Mouse (Mus musculus): Measurements from ENCODE around the gene Ptpn22. TPM values are rescaled to one million over a fixed set of nuclear protein-coding genes. Genes with fewer than 3 reads are reported as not detected.
"Not testable (repeated sequence)": the region's sequence is repeated elsewhere in the genome, so short reads cannot be mapped to it uniquely, and the experiment has no call there.

The Ptpn22 gene
- polyA plus RNA-seq (2012; rRNA removed) = 23.8 and 27.3 TPM in 2 replicates

DNA sequence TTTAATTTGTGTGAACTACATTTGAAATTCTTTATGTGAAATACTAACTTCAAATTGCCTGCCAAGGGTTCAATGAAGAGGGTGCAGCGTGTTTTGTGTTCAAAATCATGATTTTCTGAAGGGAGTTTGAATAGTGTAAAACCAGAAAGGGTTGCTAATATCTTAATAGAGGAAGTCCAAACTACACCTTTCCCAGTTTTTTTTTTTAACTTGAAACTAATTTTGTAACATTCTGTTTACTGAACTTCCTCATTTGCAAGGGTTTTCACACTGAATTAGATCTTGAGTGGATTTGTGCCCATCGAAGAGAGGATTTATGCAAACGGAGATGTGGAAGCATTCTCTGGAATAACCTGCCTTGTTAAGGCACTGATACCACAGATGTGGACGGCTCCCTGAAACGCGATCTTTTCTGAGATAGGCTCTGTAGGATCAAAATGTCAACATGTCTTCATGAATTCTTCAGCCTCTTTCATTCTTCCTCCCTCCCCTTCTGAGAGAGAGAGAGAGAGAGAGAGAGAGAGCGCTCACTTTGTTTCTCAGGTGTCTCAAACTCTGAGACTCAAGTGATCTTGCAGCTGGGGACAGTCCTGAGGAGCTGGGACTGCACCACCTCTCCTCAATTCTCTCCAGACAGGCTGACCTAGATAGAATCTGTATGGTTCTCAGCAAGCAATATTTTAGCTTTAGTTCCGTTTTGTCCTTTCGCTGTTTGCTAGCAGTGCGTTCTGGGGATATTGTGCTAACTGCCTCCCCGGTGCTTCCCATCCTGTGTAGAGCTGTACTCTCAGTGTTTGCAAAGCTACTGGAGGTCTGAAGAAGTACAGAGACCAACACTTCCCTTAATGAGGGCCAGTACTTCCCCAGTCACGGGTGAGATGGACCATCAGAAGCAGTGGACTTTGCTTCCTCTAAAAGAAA lies at the start of gene Ptpn22:
Ptpn22 (plus strand) TSS at position 915 of the 921 bp plus-strand sequence.
- WGBS = 4% methylated on average over 12 of the region's 12 CpGs
- DNase-seq (ENCODE audit: low read depth in 1 of 2, low spot score in 2 of 2) = peak in 1 of 2 experiments; percentile 65
- peak within 1 kb of the TSS; percentile 69 for H3K4me3 ChIP-seq (ENCODE audit: extremely low read depth, insufficient read depth, insufficient read length)

GRCm38 (mm10) chr3:103809799-103810150 lies 49.8 kb upstream of the Ptpn22 start:
- Histone ChIP-seq H3K4me3 (ENCODE audit: extremely low read depth, insufficient read depth, insufficient read length) (peak overlapping the region; percentile 71), H3K27me3 (ENCODE audit: control insufficient read depth, insufficient read depth, low read length) (no peaks in the 10 kb centered on the region), H3K27ac (ENCODE audit: insufficient read depth, low read length) (peak overlapping the region; percentile 92), H3K4me1 (ENCODE audit: control insufficient read depth, insufficient read depth, insufficient read length) (peaks cover 3% of the 10 kb centered on the region; the same call in 1 of the 2 replicates), H3K36me3 (ENCODE audit: control insufficient read depth, insufficient read depth, low read length) (peaks cover 8% of the 10 kb centered on the region)
- 3% methylated on average over 14 of the region's 14 CpGs for WGBS
- no peak for DNase-seq (ENCODE audit: low read depth in 1 of 2, low spot score in 2 of 2)
- TF ChIP-seq POLR2A (IDR thresholded peaks at IDR 0.05; ENCODE audit: low read depth, low read length) (no peak), CTCF (IDR thresholded peaks at IDR 0.05; ENCODE audit: extremely low read depth, insufficient read depth, insufficient read length, insufficient replicate concordance) (no peak)

More for the DNA sequence above, at the start of gene Ptpn22:
- Histone ChIP-seq H3K27me3 (ENCODE audit: control insufficient read depth, insufficient read depth, low read length) (no peaks in the 10 kb centered on the region), H3K4me1 (ENCODE audit: control insufficient read depth, insufficient read depth, insufficient read length) (peaks cover 9% of the 10 kb centered on the region; the same call in 1 of the 2 replicates), H3K36me3 (ENCODE audit: control insufficient read depth, insufficient read depth, low read length) (no peaks in the 10 kb centered on the region; the same call in 1 of the 2 replicates), H3K27ac (ENCODE audit: insufficient read depth, low read length) (peak within 1 kb of the TSS; percentile 99)
- TF ChIP-seq CTCF (IDR thresholded peaks at IDR 0.05; ENCODE audit: extremely low read depth, insufficient read depth, insufficient read length, insufficient replicate concordance) (no peak), POLR2A (IDR thresholded peaks at IDR 0.05; ENCODE audit: low read depth, low read length) (peak; percentile 55)

DNA sequence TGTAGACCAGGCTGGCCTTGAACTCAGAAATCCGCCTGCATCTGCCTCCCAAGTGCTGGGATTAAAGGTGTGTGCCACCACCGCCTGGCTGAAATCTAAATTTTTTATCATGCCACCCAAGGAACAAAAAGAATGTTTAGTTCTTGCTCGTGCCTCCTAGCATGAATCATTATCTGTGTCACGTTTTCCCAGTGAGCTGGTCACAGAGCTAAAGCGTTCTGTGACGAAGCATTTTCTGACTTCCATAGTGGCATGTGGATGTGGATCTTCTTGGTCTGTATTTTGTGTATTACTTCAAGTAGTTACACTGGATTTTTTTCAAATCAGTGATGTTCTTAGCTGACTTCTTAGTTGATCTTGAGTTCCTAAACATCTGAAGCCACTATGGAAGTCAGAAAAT lies 48.6 kb upstream of the Ptpn22 start:
- DNase-seq (ENCODE audit: low read depth in 1 of 2, low spot score in 2 of 2) = no peak
- Histone ChIP-seq H3K36me3 (ENCODE audit: control insufficient read depth, insufficient read depth, low read length) (peaks cover 14% of the 10 kb centered on the region), H3K27ac (ENCODE audit: insufficient read depth, low read length) (no peak overlapping the region), H3K4me1 (ENCODE audit: control insufficient read depth, insufficient read depth, insufficient read length) (peaks cover 3% of the 10 kb centered on the region; the same call in 1 of the 2 replicates), H3K4me3 (ENCODE audit: extremely low read depth, insufficient read depth, insufficient read length) (no peak overlapping the region), H3K27me3 (ENCODE audit: control insufficient read depth, insufficient read depth, low read length) (no peaks in the 10 kb centered on the region)
- WGBS = 88% methylated on average over 6 of the region's 6 CpGs
- TF ChIP-seq CTCF (IDR thresholded peaks at IDR 0.05; ENCODE audit: extremely low read depth, insufficient read depth, insufficient read length, insufficient replicate concordance) (no peak), POLR2A (IDR thresholded peaks at IDR 0.05; ENCODE audit: low read depth, low read length) (no peak)

- Histone ChIP-seq H3K27me3 (ENCODE audit: control insufficient read depth, insufficient read depth, low read length) (no peaks in the 10 kb centered on the region), H3K36me3 (ENCODE audit: control insufficient read depth, insufficient read depth, low read length) (peaks cover 4% of the 10 kb centered on the region; the same call in 1 of the 2 replicates), H3K4me3 (ENCODE audit: extremely low read depth, insufficient read depth, insufficient read length) (no peak overlapping the region), H3K27ac (ENCODE audit: insufficient read depth, low read length) (no peak overlapping the region), H3K4me1 (ENCODE audit: control insufficient read depth, insufficient read depth, insufficient read length) (peaks cover 3% of the 10 kb centered on the region)
- no peak for DNase-seq (ENCODE audit: low read depth in 1 of 2, low spot score in 2 of 2)
- TF ChIP-seq CTCF (IDR thresholded peaks at IDR 0.05; ENCODE audit: extremely low read depth, insufficient read depth, insufficient read length, insufficient replicate concordance) = peak; percentile 21; the same call in 1 of the 2 replicates
- TF ChIP-seq POLR2A (IDR thresholded peaks at IDR 0.05; ENCODE audit: low read depth, low read length) = no peak
Observed at GRCm38 (mm10) chr3:103827548-103827947, 32.0 kb upstream of the Ptpn22 start.

DNA sequence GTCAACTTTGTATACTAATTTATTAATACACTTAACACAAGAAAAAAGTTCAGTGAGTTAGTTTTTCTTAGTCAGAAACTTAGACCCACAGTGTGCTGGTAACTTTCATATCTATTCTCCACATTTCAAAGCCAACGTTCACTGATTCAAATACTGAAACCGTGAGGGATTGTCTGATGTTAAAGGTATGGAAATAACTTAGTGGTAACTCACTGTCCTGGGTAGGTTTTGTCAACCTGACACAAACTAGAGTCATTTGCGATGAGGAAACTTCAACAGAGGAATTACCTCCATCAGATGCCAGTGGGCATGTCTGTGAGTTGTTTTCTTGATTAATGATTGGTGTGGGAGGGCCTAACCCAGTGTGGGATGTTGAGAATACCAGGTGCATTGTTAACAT lies 30.6 kb upstream of the Ptpn22 start:
- H3K4me3 ChIP-seq (ENCODE audit: extremely low read depth, insufficient read depth, insufficient read length) = no peak overlapping the region
- H3K27ac ChIP-seq (ENCODE audit: insufficient read depth, low read length) = no peak overlapping the region
- TF ChIP-seq POLR2A (IDR thresholded peaks at IDR 0.05; ENCODE audit: low read depth, low read length) = no peak
- no peak for TF ChIP-seq CTCF (IDR thresholded peaks at IDR 0.05; ENCODE audit: extremely low read depth, insufficient read depth, insufficient read length, insufficient replicate concordance)
- no peaks in the 10 kb centered on the region for H3K27me3 ChIP-seq (ENCODE audit: control insufficient read depth, insufficient read depth, low read length)
- DNase-seq (ENCODE audit: low read depth in 1 of 2, low spot score in 2 of 2) = no peak
- WGBS = 79% methylated on average over 3 of the region's 3 CpGs
- H3K36me3 ChIP-seq (ENCODE audit: control insufficient read depth, insufficient read depth, low read length) = no peaks in the 10 kb centered on the region
- peaks cover 3% of the 10 kb centered on the region for H3K4me1 ChIP-seq (ENCODE audit: control insufficient read depth, insufficient read depth, insufficient read length)

DNA sequence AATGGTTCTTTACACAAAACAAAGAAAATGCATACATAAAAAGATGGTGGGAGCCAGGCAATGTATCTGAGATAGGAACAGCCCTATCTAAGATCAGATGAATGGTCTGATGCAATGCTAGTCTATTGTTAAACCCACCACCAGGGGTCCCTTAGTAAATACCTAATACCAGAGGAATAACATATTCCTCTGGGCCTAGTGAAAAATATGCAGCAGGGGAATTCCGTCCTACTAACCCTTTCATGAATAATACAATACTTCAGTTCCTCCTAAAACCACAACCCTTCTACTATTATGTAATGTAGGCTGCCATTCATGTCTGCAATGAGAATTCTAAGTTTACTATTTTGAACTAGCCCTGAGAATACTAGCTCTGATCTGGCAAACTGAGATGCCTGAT lies 28.9 kb upstream of the Ptpn22 start:
- 56% methylated on average over 1 of the region's 1 CpGs for WGBS
- not testable (repeated sequence) for H3K4me1 ChIP-seq (ENCODE audit: control insufficient read depth, insufficient read depth, insufficient read length); H3K27ac ChIP-seq (ENCODE audit: insufficient read depth, low read length); H3K4me3 ChIP-seq (ENCODE audit: extremely low read depth, insufficient read depth, insufficient read length); DNase-seq (ENCODE audit: low read depth in 1 of 2, low spot score in 2 of 2); H3K27me3 ChIP-seq (ENCODE audit: control insufficient read depth, insufficient read depth, low read length); H3K36me3 ChIP-seq (ENCODE audit: control insufficient read depth, insufficient read depth, low read length)

DNA sequence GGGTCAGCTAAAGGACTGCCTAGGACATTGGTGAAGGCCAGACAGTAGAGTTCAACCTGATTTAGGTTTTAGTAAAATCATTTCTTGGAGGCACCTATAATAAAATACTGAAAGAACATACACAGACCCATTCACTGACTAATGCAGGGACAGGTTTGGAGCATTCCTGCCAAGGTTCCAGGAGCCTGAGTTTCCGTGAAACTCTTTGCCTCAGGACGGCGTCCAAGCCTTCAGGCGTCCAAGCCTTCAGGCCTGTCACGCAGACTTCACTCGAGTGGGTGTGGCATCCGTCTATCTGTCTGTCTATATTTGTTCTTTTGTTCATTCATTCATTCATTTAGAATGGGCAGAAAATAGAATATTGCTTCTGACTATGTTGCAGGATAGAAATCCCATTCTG lies 28.4 kb upstream of the Ptpn22 start:
- peaks cover 5% of the 10 kb centered on the region for H3K4me1 ChIP-seq (ENCODE audit: control insufficient read depth, insufficient read depth, insufficient read length)
- 87% methylated on average over 7 of the region's 7 CpGs for WGBS
- DNase-seq (ENCODE audit: low read depth in 1 of 2, low spot score in 2 of 2) = no peak
- no peak overlapping the region for H3K27ac ChIP-seq (ENCODE audit: insufficient read depth, low read length)
- H3K36me3 ChIP-seq (ENCODE audit: control insufficient read depth, insufficient read depth, low read length) = no peaks in the 10 kb centered on the region
- no peaks in the 10 kb centered on the region for H3K27me3 ChIP-seq (ENCODE audit: control insufficient read depth, insufficient read depth, low read length)
- no peak for TF ChIP-seq POLR2A (IDR thresholded peaks at IDR 0.05; ENCODE audit: low read depth, low read length)
- no peak for TF ChIP-seq CTCF (IDR thresholded peaks at IDR 0.05; ENCODE audit: extremely low read depth, insufficient read depth, insufficient read length, insufficient replicate concordance)
- H3K4me3 ChIP-seq (ENCODE audit: extremely low read depth, insufficient read depth, insufficient read length) = no peak overlapping the region
